ENCODE assay signal across 28 mouse cellular contexts in the genomic region with DNA sequence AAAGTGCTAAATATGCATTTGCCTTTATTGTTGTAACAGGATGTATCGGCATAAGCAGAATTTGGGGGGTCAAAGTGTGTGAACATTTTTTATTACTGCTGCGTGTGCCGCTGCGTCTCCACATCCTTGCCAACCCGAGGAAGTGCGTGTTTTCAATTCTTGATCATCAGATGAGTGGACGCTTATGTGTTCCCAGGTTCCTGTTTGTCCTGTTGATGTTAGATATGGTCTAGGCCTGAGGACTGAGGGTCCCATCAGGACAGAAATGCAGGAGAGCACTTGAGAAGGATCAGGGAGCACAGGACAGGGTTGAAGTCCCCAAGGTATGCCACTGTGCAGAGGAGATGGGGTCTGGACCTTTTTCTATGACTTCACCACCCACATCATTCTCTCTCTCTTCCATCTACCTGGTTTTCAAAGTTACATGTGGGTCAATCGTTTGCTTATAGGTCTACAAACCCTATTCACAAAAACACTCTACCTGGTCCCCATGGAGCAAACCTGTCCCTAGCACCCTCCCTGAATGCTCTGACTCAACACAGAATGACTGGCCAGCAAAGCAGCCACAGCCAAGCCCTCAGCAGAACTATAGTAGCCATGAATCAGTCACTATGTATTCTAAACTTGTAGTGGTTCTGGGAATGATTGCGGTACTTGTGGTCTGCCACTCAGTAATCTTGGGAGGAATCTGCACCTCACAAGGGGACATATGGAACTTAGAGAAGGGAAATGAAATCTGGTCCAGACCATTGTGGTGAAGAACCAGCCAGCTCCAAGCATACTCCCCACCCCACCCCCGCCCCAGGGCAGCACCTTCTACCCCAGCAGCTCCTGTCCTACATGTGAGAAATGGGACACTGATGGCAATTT. TPM values are rescaled to one million over a fixed set of nuclear protein-coding genes. Genes with fewer than 3 reads are reported as not detected.
DNase-seq lines count a peak whose midpoint lies in the region; ATAC-seq and TF ChIP-seq lines count a peak whose summit lies in the region.
"Had no signal": no experiment of that assay in that cellular context is flagged by ENCODE, and none has a peak within 500 bp of the region (broad histone marks: within the 10 kb centered on the region; RNA-seq: fewer than 3 reads in every experiment).

No protein-coding gene starts in this region.

- peak; percentile 40; the same call in 1 of the 2 replicates for TF ChIP-seq EP300 in liver, postnatal 0 days (IDR thresholded peaks at IDR 0.05; ENCODE audit: low read depth)

- no peaks in the 10 kb centered on the region for H3K36me3 ChIP-seq in intestine, embryonic 14.5 days (ENCODE audit: control insufficient read depth, insufficient read depth, low read length)
- no peaks in the 10 kb centered on the region for H3K36me3 ChIP-seq in intestine, postnatal 0 days (ENCODE audit: control insufficient read depth, insufficient read depth)
- no peaks in the 10 kb centered on the region for H3K36me3 ChIP-seq in liver, postnatal 0 days (replicated peaks; ENCODE audit: insufficient read depth, low read length)
- H3K36me3 ChIP-seq: embryonic facial prominence, embryonic 12.5 days; forebrain, embryonic 12.5 days; heart, embryonic 12.5 days; hindbrain, embryonic 13.5 days; intestine, embryonic 15.5 days had no signal

- H3K27me3 ChIP-seq in intestine, embryonic 14.5 days (replicated peaks; ENCODE audit: control insufficient read depth, insufficient read depth, low read length) = peaks cover 13% of the 10 kb centered on the region; the same call in 1 of the 2 replicates
- no peaks in the 10 kb centered on the region for H3K27me3 ChIP-seq in intestine, postnatal 0 days (replicated peaks; ENCODE audit: control insufficient read depth, insufficient read depth, low read length)
- H3K27me3 ChIP-seq in liver, postnatal 0 days (ENCODE audit: insufficient read depth, low read length) = no peaks in the 10 kb centered on the region

- WGBS in intestine, embryonic 14.5 days = 86% methylated on average over 10 of the region's 10 CpGs
- 86% methylated on average over 10 of the region's 10 CpGs for WGBS in intestine, postnatal 0 days
- 73% methylated on average over 10 of the region's 10 CpGs for WGBS in liver, postnatal 0 days (ENCODE audit: insufficient replicate concordance)

- H3K4me1 ChIP-seq in intestine, embryonic 14.5 days (replicated peaks; ENCODE audit: control insufficient read depth, insufficient read depth, low read length) = no peaks in the 10 kb centered on the region
- H3K4me1 ChIP-seq in intestine, postnatal 0 days (replicated peaks; ENCODE audit: control insufficient read depth, insufficient read depth, low read length) = no peaks in the 10 kb centered on the region
- H3K4me1 ChIP-seq in liver, postnatal 0 days (ENCODE audit: insufficient read depth) = no peaks in the 10 kb centered on the region
- H3K4me1 ChIP-seq: embryonic facial prominence, embryonic 12.5 days; forebrain, embryonic 12.5 days; hindbrain, embryonic 13.5 days; intestine, embryonic 15.5 days had no signal

- no peak overlapping the region for H3K27ac ChIP-seq in intestine, embryonic 14.5 days (ENCODE audit: low read depth)
- H3K27ac ChIP-seq in intestine, postnatal 0 days (ENCODE audit: low read depth, low read length) = no peak overlapping the region
- H3K27ac ChIP-seq in liver, postnatal 0 days (ENCODE audit: low read depth) = no peak overlapping the region
- H3K27ac ChIP-seq: embryonic facial prominence, embryonic 12.5 days; forebrain, embryonic 12.5 days; heart, adult 2 months; hindbrain, embryonic 13.5 days; hindbrain, postnatal 0 days; intestine, embryonic 15.5 days had no signal

- no peaks in the 10 kb centered on the region for H3K9me3 ChIP-seq in intestine, embryonic 14.5 days (ENCODE audit: control insufficient read depth, low read length)
- H3K9me3 ChIP-seq in intestine, postnatal 0 days (ENCODE audit: control insufficient read depth) = no peaks in the 10 kb centered on the region
- no peaks in the 10 kb centered on the region for H3K9me3 ChIP-seq in liver, postnatal 0 days (ENCODE audit: low read length)
- H3K9me3 ChIP-seq: embryonic facial prominence, embryonic 12.5 days; forebrain, embryonic 12.5 days; heart, embryonic 12.5 days; hindbrain, embryonic 13.5 days; intestine, embryonic 15.5 days had no signal

- H3K4me3 ChIP-seq in intestine, embryonic 14.5 days (ENCODE audit: low read depth, low read length) = no peak overlapping the region
- no peak overlapping the region for H3K4me3 ChIP-seq in intestine, postnatal 0 days (ENCODE audit: low read depth, low read length)
- H3K4me3 ChIP-seq in liver, postnatal 0 days (ENCODE audit: low read depth, low read length) = no peak overlapping the region
- H3K4me3 ChIP-seq: embryonic facial prominence, embryonic 12.5 days; forebrain, embryonic 12.5 days; heart, adult 2 months; heart, embryonic 12.5 days; hindbrain, embryonic 13.5 days; intestine, embryonic 15.5 days had no signal

- ATAC-seq in intestine, embryonic 14.5 days (replicated peaks; ENCODE audit: low FRiP score, low TSS enrichment, low read depth) = no peak
- no peak for ATAC-seq in intestine, postnatal 0 days
- ATAC-seq in liver, postnatal 0 days = no peak
- ATAC-seq: activated CD4-positive, CD25-positive, alpha-beta regulatory T cell, adult 4 months; forebrain, embryonic 16.5 days; hindbrain, postnatal 0 days; intestine, embryonic 15.5 days had no signal

- peak; percentile 15 for DNase-seq in intestine, embryonic 14.5 days (ENCODE audit: low spot score)
- DNase-seq in 3T3-L1 (ENCODE audit: low read depth, low spot score) = peak; percentile 80
- peak; percentile 14 for DNase-seq in Muller cell, postnatal 12 days (ENCODE audit: inconsistent ontology term)
- no peak for DNase-seq in liver, postnatal 0 days
- no peak for DNase-seq in urinary bladder, postnatal 10 days (ENCODE audit: low spot score)
- no peak for DNase-seq in layer of hippocampus, postnatal 36 days
- DNase-seq: adrenal gland, postnatal 14 days; cerebellum, adult 11-12 months; cerebellum, adult 9-10 months; cerebellum, postnatal 25 days; gastrocnemius, postnatal 10 days; heart, adult 2 months; heart, postnatal 36 days had no signal

- no peak overlapping the region for H3K4me2 ChIP-seq in intestine, embryonic 14.5 days (ENCODE audit: low read length)
- H3K4me2 ChIP-seq in intestine, postnatal 0 days (replicated peaks; ENCODE audit: low read depth) = no peak overlapping the region
- no peak overlapping the region for H3K4me2 ChIP-seq in liver, postnatal 0 days (ENCODE audit: low read depth, low read length)
- H3K4me2 ChIP-seq: embryonic facial prominence, embryonic 12.5 days; forebrain, embryonic 12.5 days; heart, embryonic 12.5 days; hindbrain, embryonic 13.5 days; intestine, embryonic 15.5 days had no signal

- TF ChIP-seq CTCF in intestine, postnatal 0 days (IDR thresholded peaks at IDR 0.05; ENCODE audit: low read depth) = no peak
- no peak for TF ChIP-seq CTCF in liver, postnatal 0 days (IDR thresholded peaks at IDR 0.05; ENCODE audit: low read depth)

- H3K9ac ChIP-seq in intestine, embryonic 14.5 days (ENCODE audit: low read length) = no peak overlapping the region
- H3K9ac ChIP-seq in intestine, postnatal 0 days (ENCODE audit: low read depth, low read length) = no peak overlapping the region
- no peak overlapping the region for H3K9ac ChIP-seq in liver, postnatal 0 days (replicated peaks)
- H3K9ac ChIP-seq: embryonic facial prominence, embryonic 12.5 days; forebrain, embryonic 12.5 days; heart, embryonic 12.5 days; hindbrain, embryonic 13.5 days; intestine, embryonic 15.5 days had no signal

RNA-seq across cellular contexts. Expression of a gene that starts 7.0 kb away (rescaled TPM):
- polyA plus RNA-seq in intestine, embryonic 14.5 days (2014; fragmentation: Nextera tagmentation; extraction: Ambion mirVana) = 6.0 and 6.1 TPM in 2 replicates
- polyA plus RNA-seq in intestine, postnatal 0 days (2015; fragmentation: Nextera tagmentation; extraction: Ambion mirVana) = 3.9 and 4.0 TPM in 2 replicates
- 4.3 and 4.9 TPM in 2 replicates for polyA plus RNA-seq in liver, postnatal 0 days (2015; fragmentation: Nextera tagmentation; extraction: Ambion mirVana)
- total RNA-seq in layer of hippocampus, postnatal 36 days (2021) = 1 to 10 TPM; 1.8 to 2.4 TPM
- polyA plus RNA-seq: activated CD4-positive, CD25-positive, alpha-beta regulatory T cell, adult 4 months had no signal

RNA-seq across cellular contexts. Expression of a gene that starts 47.3 kb away (rescaled TPM):
- polyA plus RNA-seq in intestine, embryonic 14.5 days (2014; fragmentation: Nextera tagmentation; extraction: Ambion mirVana) = not detected in 2 replicates
- polyA plus RNA-seq in intestine, postnatal 0 days (2015; fragmentation: Nextera tagmentation; extraction: Ambion mirVana) = 3.2 and 4.4 TPM in 2 replicates
- 0.25 and 0.33 TPM in 2 replicates for polyA plus RNA-seq in liver, postnatal 0 days (2015; fragmentation: Nextera tagmentation; extraction: Ambion mirVana)
- not detected for total RNA-seq in layer of hippocampus, postnatal 36 days (2021)
- total RNA-seq: adrenal gland, adult 18-20 months; adrenal gland, postnatal 14 days; CH12.LX; gastrocnemius, postnatal 10 days; hindbrain, postnatal 0 days had no signal
- polyA plus RNA-seq: cortical plate, adult 2 months; embryonic facial prominence, embryonic 12.5 days; forebrain, embryonic 12.5 days; forebrain, embryonic 16.5 days; hindbrain, embryonic 13.5 days; intestine, embryonic 15.5 days had no signal

RNA-seq across cellular contexts. Expression of a gene that starts 59.4 kb away (rescaled TPM):
- not detected in 2 replicates for polyA plus RNA-seq in intestine, embryonic 14.5 days (2014; fragmentation: Nextera tagmentation; extraction: Ambion mirVana)
- polyA plus RNA-seq in intestine, postnatal 0 days (2015; fragmentation: Nextera tagmentation; extraction: Ambion mirVana) = not detected in 2 replicates
- polyA plus RNA-seq in liver, postnatal 0 days (2015; fragmentation: Nextera tagmentation; extraction: Ambion mirVana) = not detected in 2 replicates
- not detected for total RNA-seq in layer of hippocampus, postnatal 36 days (2021)
- total RNA-seq: adrenal gland, adult 18-20 months; adrenal gland, postnatal 14 days; CH12.LX; gastrocnemius, postnatal 10 days; gastrocnemius, postnatal 4 days; heart, adult 2 months; heart, postnatal 36 days; hindbrain, postnatal 0 days had no signal
- polyA plus RNA-seq: activated CD4-positive, CD25-positive, alpha-beta regulatory T cell, adult 4 months; cortical plate, adult 2 months; embryonic facial prominence, embryonic 12.5 days; forebrain, embryonic 12.5 days; forebrain, embryonic 16.5 days; frontal cortex, adult 2 months; heart, adult 2 months; heart, embryonic 12.5 days; heart, embryonic 16.5 days; hindbrain, embryonic 13.5 days; hindbrain, postnatal 0 days; intestine, embryonic 15.5 days had no signal

Comparison
In these comparisons a context has a peak if more than half of its experiments do, and no peak if none do; other contexts are left out.
1. DNase-seq: peak in intestine, embryonic 14.5 days (single experiment), 3T3-L1 (single experiment) and Muller cell, postnatal 12 days (single experiment); none in liver, postnatal 0 days (single experiment), urinary bladder, postnatal 10 days (single experiment) and layer of hippocampus, postnatal 36 days (0 of 2).